ENCODE assay signal across 19 mouse cellular contexts in genomic region chr6:113768804-113769203, GRCm38 (mm10). TPM values are rescaled to one million over a fixed set of nuclear protein-coding genes. Genes with fewer than 3 reads are reported as not detected.
"Had no signal": no experiment of that assay in that cellular context is flagged by ENCODE, and none has a peak within 500 bp of the region (broad histone marks: within the 10 kb centered on the region; RNA-seq: fewer than 3 reads in every experiment).

No protein-coding gene starts in this region.

- H3K4me2 ChIP-seq: limb, embryonic 13.5 days; midbrain, embryonic 13.5 days; neural tube, embryonic 15.5 days had no signal

- H3K9me3 ChIP-seq: limb, embryonic 13.5 days; midbrain, embryonic 13.5 days; neural tube, embryonic 15.5 days had no signal

- H3K4me1 ChIP-seq: limb, embryonic 13.5 days; midbrain, embryonic 13.5 days; neural tube, embryonic 15.5 days had no signal

- ATAC-seq: midbrain, embryonic 13.5 days had no signal

- H3K36me3 ChIP-seq: limb, embryonic 13.5 days had no signal

- DNase-seq: kidney, adult 11 months; kidney, adult 9 months; kidney, postnatal 25 days; lung, adult 18-20 months; right cerebral cortex, postnatal 25 days; thymus, adult 18-20 months; thymus, postnatal 36 days had no signal

- H3K9ac ChIP-seq: limb, embryonic 13.5 days; liver, embryonic 14.5 days; midbrain, embryonic 13.5 days; neural tube, embryonic 15.5 days had no signal

- H3K4me3 ChIP-seq: limb, embryonic 13.5 days; midbrain, embryonic 13.5 days; myocyte; neural tube, embryonic 15.5 days had no signal

- H3K27ac ChIP-seq: limb, embryonic 13.5 days; liver, embryonic 14.5 days; midbrain, embryonic 13.5 days; neural tube, embryonic 15.5 days; stomach, postnatal 0 days had no signal

- H3K27me3 ChIP-seq: limb, embryonic 13.5 days; midbrain, embryonic 13.5 days; neural tube, embryonic 15.5 days had no signal

RNA-seq across cellular contexts. Expression of gene Ghrl, which starts 49.1 kb away (rescaled TPM):
- total RNA-seq: layer of hippocampus, adult 8-10 months; left cerebral cortex, postnatal 36 days; liver, adult 2 months; megakaryocyte-erythroid progenitor cell, adult 5-6 weeks had no signal
- polyA plus RNA-seq: liver, adult 2 months; lung, embryonic 16.5 days; neural tube, embryonic 11.5 days had no signal
